ENCODE assay signal across 8 mouse cellular contexts in genomic region chr4:120866211-120866610, GRCm38 (mm10). TPM values are rescaled to one million over a fixed set of nuclear protein-coding genes. Genes with fewer than 3 reads are reported as not detected.
DNase-seq lines count a peak whose midpoint lies in the region; ATAC-seq and TF ChIP-seq lines count a peak whose summit lies in the region.

No protein-coding gene starts in this region.

- no peak overlapping the region for H3K4me3 ChIP-seq in forebrain, embryonic 11.5 days (ENCODE audit: low read depth, low read length)
- H3K4me3 ChIP-seq in forebrain, postnatal 0 days (ENCODE audit: low read depth, low read length): no peak overlapping the region
- no peak overlapping the region for H3K4me3 ChIP-seq in liver, embryonic 11.5 days (ENCODE audit: low read depth, low read length)

- no peaks in the 10 kb centered on the region for H3K9me3 ChIP-seq in forebrain, embryonic 11.5 days (ENCODE audit: control insufficient read depth, low read length)
- no peaks in the 10 kb centered on the region for H3K9me3 ChIP-seq in forebrain, postnatal 0 days (ENCODE audit: low read length)
- no peaks in the 10 kb centered on the region for H3K9me3 ChIP-seq in liver, embryonic 11.5 days (ENCODE audit: control insufficient read depth, low read length)

- TF ChIP-seq CTCF in forebrain, postnatal 0 days (IDR thresholded peaks at IDR 0.05; ENCODE audit: low read depth): no peak

- H3K36me3 ChIP-seq in forebrain, embryonic 11.5 days (ENCODE audit: control insufficient read depth, insufficient read depth, low read length): no peaks in the 10 kb centered on the region
- H3K36me3 ChIP-seq in forebrain, postnatal 0 days (ENCODE audit: insufficient read depth): no peaks in the 10 kb centered on the region
- no peaks in the 10 kb centered on the region for H3K36me3 ChIP-seq in liver, embryonic 11.5 days (ENCODE audit: control insufficient read depth, insufficient read depth, low read length)

- H3K9ac ChIP-seq in forebrain, embryonic 11.5 days (ENCODE audit: low read length): no peak overlapping the region
- no peak overlapping the region for H3K9ac ChIP-seq in forebrain, postnatal 0 days
- no peak overlapping the region for H3K9ac ChIP-seq in liver, embryonic 11.5 days (ENCODE audit: low read depth, low read length)

- WGBS in forebrain, embryonic 11.5 days: 13% methylated on average over 6 of the region's 6 CpGs
- WGBS in forebrain, postnatal 0 days: 20% methylated on average over 6 of the region's 6 CpGs
- WGBS in liver, embryonic 11.5 days: 11% methylated on average over 6 of the region's 6 CpGs

- no peak for ATAC-seq in forebrain, embryonic 11.5 days (replicated peaks; ENCODE audit: low FRiP score)
- no peak for ATAC-seq in forebrain, postnatal 0 days
- 0 out of 2 replicates have a peak, but pooled peaks have one; percentile 26 for ATAC-seq in erythroid progenitor cell, adult 5-6 weeks (replicated peaks; ENCODE audit: low FRiP score, poor library complexity, severe bottlenecking)
- ATAC-seq in liver, embryonic 11.5 days (replicated peaks; ENCODE audit: low FRiP score): peak; percentile 43

- no peak overlapping the region for H3K27ac ChIP-seq in forebrain, embryonic 11.5 days (ENCODE audit: low read depth, low read length)
- no peak overlapping the region for H3K27ac ChIP-seq in forebrain, postnatal 0 days (ENCODE audit: low read depth, low read length)
- no peak overlapping the region for H3K27ac ChIP-seq in liver, embryonic 11.5 days (ENCODE audit: low read depth, low read length)

- DNase-seq in forebrain, embryonic 11.5 days (ENCODE audit: low spot score): peak; percentile 75
- DNase-seq in forebrain, postnatal 0 days: no peak
- DNase-seq in CD4-positive helper T cell, adult 2 months (ENCODE audit: low read depth, low spot score): peak; percentile 14
- DNase-seq in liver, embryonic 11.5 days (ENCODE audit: low spot score): peak; percentile 46
- peak; percentile 26 for DNase-seq in testis, postnatal 14 days (ENCODE audit: low spot score)
- DNase-seq in left cerebral cortex, adult 18-20 months (ENCODE audit: low spot score in 2 of 2): no peak
- DNase-seq in cerebellum, postnatal 4 days (ENCODE audit: low spot score in 2 of 2): no peak

- H3K4me1 ChIP-seq in forebrain, embryonic 11.5 days (replicated peaks; ENCODE audit: control insufficient read depth, insufficient read depth, low read length): no peaks in the 10 kb centered on the region
- H3K4me1 ChIP-seq in forebrain, postnatal 0 days (ENCODE audit: insufficient read depth): peaks cover 6% of the 10 kb centered on the region
- no peaks in the 10 kb centered on the region for H3K4me1 ChIP-seq in liver, embryonic 11.5 days (replicated peaks; ENCODE audit: control insufficient read depth, insufficient read depth, low read length)

- H3K4me2 ChIP-seq in forebrain, embryonic 11.5 days (ENCODE audit: low read depth, low read length, severe bottlenecking): no peak overlapping the region
- H3K4me2 ChIP-seq in forebrain, postnatal 0 days (ENCODE audit: low read depth): no peak overlapping the region
- H3K4me2 ChIP-seq in liver, embryonic 11.5 days: no peak overlapping the region

- no peaks in the 10 kb centered on the region for H3K27me3 ChIP-seq in forebrain, embryonic 11.5 days (ENCODE audit: control insufficient read depth, insufficient read depth, low read length)
- H3K27me3 ChIP-seq in forebrain, postnatal 0 days (ENCODE audit: insufficient read depth, low read length): no peaks in the 10 kb centered on the region
- 0 out of 2 replicates have a peak, but pooled peaks cover 2% of the 10 kb centered on the region for H3K27me3 ChIP-seq in liver, embryonic 11.5 days (replicated peaks; ENCODE audit: control insufficient read depth, insufficient read depth, low read length)

RNA-seq across cellular contexts. Expression of gene Rims3, which starts 11.6 kb away (rescaled TPM):
- polyA plus RNA-seq in forebrain, embryonic 11.5 days (2014; fragmentation: Nextera tagmentation; extraction: Ambion mirVana): 4.2 and 4.9 TPM in 2 replicates
- total RNA-seq in forebrain, postnatal 0 days (2014; rRNA removed): 68.2 and 86.1 TPM in 2 replicates
- polyA plus RNA-seq in forebrain, postnatal 0 days (2015; fragmentation: Nextera tagmentation; extraction: Ambion mirVana): 14.7 and 21.7 TPM in 2 replicates
- 1.7 and 5.0 TPM in 2 replicates for total RNA-seq in erythroid progenitor cell, adult 5-6 weeks (2015; ENCODE audit: low replicate concordance)
- total RNA-seq in erythroid progenitor cell, adult 5-6 weeks (2017; ENCODE audit: low replicate concordance): 2.1 TPM in 1 of 2 replicates, not detected in the other
- 0.66 and 1.1 TPM in 2 replicates for polyA plus RNA-seq in liver, embryonic 11.5 days (2014; fragmentation: Nextera tagmentation; extraction: Ambion mirVana)
- 100 to 1,000 TPM; 194 to 217 TPM for total RNA-seq in left cerebral cortex, adult 18-20 months (2021)

RNA-seq across cellular contexts. Expression of gene Nfyc, which starts 34.8 kb away (rescaled TPM):
- 124 and 134 TPM in 2 replicates for polyA plus RNA-seq in forebrain, embryonic 11.5 days (2014; fragmentation: Nextera tagmentation; extraction: Ambion mirVana)
- total RNA-seq in forebrain, postnatal 0 days (2014; rRNA removed): 72.7 and 78.2 TPM in 2 replicates
- polyA plus RNA-seq in forebrain, postnatal 0 days (2015; fragmentation: Nextera tagmentation; extraction: Ambion mirVana): 74.6 and 81.4 TPM in 2 replicates
- total RNA-seq in erythroid progenitor cell, adult 5-6 weeks (2015; ENCODE audit: low replicate concordance): 76.4 and 87.2 TPM in 2 replicates
- total RNA-seq in erythroid progenitor cell, adult 5-6 weeks (2017; ENCODE audit: low replicate concordance): 50.5 and 102 TPM in 2 replicates
- polyA plus RNA-seq in liver, embryonic 11.5 days (2014; fragmentation: Nextera tagmentation; extraction: Ambion mirVana): 83.1 and 92.6 TPM in 2 replicates
- 10 to 100 TPM; 45.1 to 49.4 TPM for total RNA-seq in left cerebral cortex, adult 18-20 months (2021)

RNA-seq across cellular contexts. Expression of gene Exo5, which starts 58.6 kb away (rescaled TPM):
- polyA plus RNA-seq in forebrain, embryonic 11.5 days (2014; fragmentation: Nextera tagmentation; extraction: Ambion mirVana): 32.1 and 34.1 TPM in 2 replicates
- 15.6 and 15.7 TPM in 2 replicates for total RNA-seq in forebrain, postnatal 0 days (2014; rRNA removed)
- 16.0 and 18.7 TPM in 2 replicates for polyA plus RNA-seq in forebrain, postnatal 0 days (2015; fragmentation: Nextera tagmentation; extraction: Ambion mirVana)
- total RNA-seq in erythroid progenitor cell, adult 5-6 weeks (2015; ENCODE audit: low replicate concordance): 9.4 and 10.1 TPM in 2 replicates
- 3.5 and 4.2 TPM in 2 replicates for total RNA-seq in erythroid progenitor cell, adult 5-6 weeks (2017; ENCODE audit: low replicate concordance)
- 16.2 and 17.7 TPM in 2 replicates for polyA plus RNA-seq in liver, embryonic 11.5 days (2014; fragmentation: Nextera tagmentation; extraction: Ambion mirVana)
- 10 to 100 TPM; 12.7 to 15.0 TPM for total RNA-seq in left cerebral cortex, adult 18-20 months (2021)

Comparison
In these comparisons a context has a peak if more than half of its experiments do, and no peak if none do; other contexts are left out.
1. DNase-seq: peak in forebrain, embryonic 11.5 days (single experiment), CD4-positive helper T cell, adult 2 months (single experiment), liver, embryonic 11.5 days (single experiment) and testis, postnatal 14 days (single experiment); none in forebrain, postnatal 0 days (single experiment), left cerebral cortex, adult 18-20 months (0 of 2) and cerebellum, postnatal 4 days (0 of 2).
2. ATAC-seq: peak in erythroid progenitor cell, adult 5-6 weeks (single experiment) and liver, embryonic 11.5 days (single experiment); none in forebrain, embryonic 11.5 days (single experiment) and forebrain, postnatal 0 days (single experiment).
3. RNA of gene Rims3, which starts 11.6 kb away (total RNA-seq): 194 to 217 TPM in left cerebral cortex, adult 18-20 months and 68.2 to 86.1 TPM in forebrain, postnatal 0 days; 1.7 to 5.0 TPM in erythroid progenitor cell, adult 5-6 weeks; every median in the first group is over 10 times any median in the second.